In the genomic region with DNA sequence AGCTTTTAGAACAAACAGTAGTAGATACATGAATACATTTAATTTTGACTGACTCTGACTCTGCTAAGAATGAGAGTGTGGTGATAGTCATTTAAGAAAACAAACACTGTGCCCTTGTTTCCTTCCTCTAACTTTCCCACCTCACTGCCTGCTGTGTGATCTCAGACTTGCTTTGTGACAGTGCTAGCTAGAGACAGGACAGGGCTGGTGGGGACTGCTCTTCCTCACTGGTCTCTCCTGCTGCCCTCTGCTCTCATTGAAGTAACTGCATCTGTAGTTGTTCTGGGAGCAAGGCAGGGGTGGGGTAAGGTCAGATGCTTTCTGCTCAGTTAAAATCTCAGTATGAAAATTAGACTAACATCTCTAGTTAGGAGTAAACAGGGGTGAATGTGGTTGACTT, we compare ENCODE assay signal across 9 mouse cellular contexts.
DNase-seq lines count a peak whose midpoint lies in the region; ATAC-seq lines count a peak whose summit lies in the region.
"Had no signal": no experiment of that assay in that cellular context is flagged by ENCODE, and none has a peak within 500 bp of the region (broad histone marks: within the 10 kb centered on the region; RNA-seq: fewer than 3 reads in every experiment).

No protein-coding gene starts in this region.

- peaks cover 10% of the 10 kb centered on the region for H3K36me3 ChIP-seq in forebrain, embryonic 12.5 days (replicated peaks)
- H3K36me3 ChIP-seq in forebrain, embryonic 11.5 days (ENCODE audit: control insufficient read depth, insufficient read depth, low read length), result no peaks in the 10 kb centered on the region; the same call in 1 of the 2 replicates
- peaks cover 43% of the 10 kb centered on the region for H3K36me3 ChIP-seq in megakaryocyte, embryonic 14.5 days (replicated peaks; ENCODE audit: low read length)
- H3K36me3 ChIP-seq in hindbrain, embryonic 12.5 days, result peaks cover 8% of the 10 kb centered on the region; the same call in 1 of the 2 replicates

- no peak for DNase-seq in forebrain, embryonic 11.5 days (ENCODE audit: low spot score)
- DNase-seq in naive thymus-derived CD4-positive, alpha-beta T cell, adult 2 months (ENCODE audit: low read depth), result peak; percentile 57
- DNase-seq in left cerebral cortex, adult 8-10 months (ENCODE audit: low spot score in 2 of 2), result no peak
- no peak for DNase-seq in kidney, postnatal 36 days
- DNase-seq: cerebellum, postnatal 10 days had no signal

- no peak overlapping the region for H3K4me3 ChIP-seq in forebrain, embryonic 12.5 days (replicated peaks)
- H3K4me3 ChIP-seq in forebrain, embryonic 11.5 days (ENCODE audit: low read depth, low read length), result no peak overlapping the region
- peak overlapping the region; percentile 94 for H3K4me3 ChIP-seq in megakaryocyte, embryonic 14.5 days (replicated peaks)
- H3K4me3 ChIP-seq in hindbrain, embryonic 12.5 days, result no peak overlapping the region

- no peak for ATAC-seq in forebrain, embryonic 12.5 days (ENCODE audit: low FRiP score)
- no peak for ATAC-seq in forebrain, embryonic 11.5 days (replicated peaks; ENCODE audit: low FRiP score)
- no peak for ATAC-seq in megakaryocyte, adult 5-6 weeks (ENCODE audit: poor library complexity, severe bottlenecking)
- no peak for ATAC-seq in hindbrain, embryonic 12.5 days (ENCODE audit: low FRiP score)

- peaks cover 20% of the 10 kb centered on the region for H3K4me1 ChIP-seq in forebrain, embryonic 12.5 days
- H3K4me1 ChIP-seq in forebrain, embryonic 11.5 days (replicated peaks; ENCODE audit: control insufficient read depth, insufficient read depth, low read length), result peaks cover 5% of the 10 kb centered on the region; the same call in 1 of the 2 replicates
- H3K4me1 ChIP-seq in megakaryocyte, embryonic 14.5 days, result peaks cover 45% of the 10 kb centered on the region
- H3K4me1 ChIP-seq in hindbrain, embryonic 12.5 days, result peaks cover 17% of the 10 kb centered on the region

- no peak overlapping the region for H3K27ac ChIP-seq in forebrain, embryonic 12.5 days
- no peak overlapping the region for H3K27ac ChIP-seq in forebrain, embryonic 11.5 days (ENCODE audit: low read depth, low read length)
- H3K27ac ChIP-seq in hindbrain, embryonic 12.5 days, result no peak overlapping the region

- no peaks in the 10 kb centered on the region for H3K9me3 ChIP-seq in forebrain, embryonic 12.5 days
- H3K9me3 ChIP-seq in forebrain, embryonic 11.5 days (ENCODE audit: control insufficient read depth, low read length), result no peaks in the 10 kb centered on the region
- no peaks in the 10 kb centered on the region for H3K9me3 ChIP-seq in megakaryocyte, embryonic 14.5 days
- H3K9me3 ChIP-seq in hindbrain, embryonic 12.5 days (replicated peaks), result no peaks in the 10 kb centered on the region

- H3K9ac ChIP-seq in forebrain, embryonic 12.5 days, result no peak overlapping the region
- H3K9ac ChIP-seq in forebrain, embryonic 11.5 days (ENCODE audit: low read length), result no peak overlapping the region
- H3K9ac ChIP-seq in hindbrain, embryonic 12.5 days, result no peak overlapping the region

- H3K27me3 ChIP-seq in forebrain, embryonic 12.5 days, result no peaks in the 10 kb centered on the region
- no peaks in the 10 kb centered on the region for H3K27me3 ChIP-seq in forebrain, embryonic 11.5 days (ENCODE audit: control insufficient read depth, insufficient read depth, low read length)
- no peaks in the 10 kb centered on the region for H3K27me3 ChIP-seq in megakaryocyte, embryonic 14.5 days (replicated peaks)
- H3K27me3 ChIP-seq in hindbrain, embryonic 12.5 days, result no peaks in the 10 kb centered on the region

- H3K4me2 ChIP-seq in forebrain, embryonic 12.5 days, result peak overlapping the region; percentile 17; the same call in 1 of the 2 replicates
- H3K4me2 ChIP-seq in forebrain, embryonic 11.5 days (ENCODE audit: low read depth, low read length, severe bottlenecking), result no peak overlapping the region
- H3K4me2 ChIP-seq in hindbrain, embryonic 12.5 days (replicated peaks), result 0 out of 2 replicates have a peak overlapping the region, but pooled peaks have one; percentile 5
